Mouse (Mus musculus) testis, adult 2 months (tissue): ENCODE data around the gene Trpc5.

Source experiments
- CTCF ChIP-seq: fragments of 200-500 bp; IDR thresholded peaks from 2 replicates; pipeline ENCODE4 v1.5.1; 2012; ENCODE audit warnings: low read depth, mild to moderate bottlenecking, inconsistent platforms, low read length, moderate library complexity; ENCODE audit not compliant: control insufficient read depth, insufficient read depth, insufficient replicate concordance
- POLR2A ChIP-seq: fragments of 200-500 bp; IDR thresholded peaks from 2 replicates; pipeline ENCODE4 v1.6.1; 2012; ENCODE audit warnings: low read depth, mild to moderate bottlenecking, inconsistent platforms, low read length, moderate library complexity; ENCODE audit not compliant: control insufficient read depth

DNA sequence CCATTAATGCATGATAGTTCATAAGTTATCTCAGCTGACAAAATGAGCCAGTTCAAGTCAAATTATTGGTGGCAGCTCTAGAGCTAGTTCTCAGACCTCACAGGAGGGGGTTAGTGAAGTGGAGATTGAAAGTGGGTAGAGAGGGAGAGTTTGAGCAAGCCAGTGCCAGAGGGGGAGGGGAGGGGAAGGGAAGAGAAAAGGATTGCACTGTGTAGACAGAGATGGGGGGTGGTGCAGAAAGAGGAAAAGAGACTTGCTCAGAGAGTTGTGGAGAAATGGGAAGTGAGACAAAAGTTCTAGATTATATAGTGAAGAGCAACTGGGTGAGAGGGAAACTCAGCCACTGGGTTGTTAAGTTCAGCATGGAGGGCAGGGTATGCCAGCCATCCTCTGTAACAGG, 349.6 kb downstream of the Trpc5 start:
- no peak for TF ChIP-seq CTCF
- no peak for TF ChIP-seq POLR2A
